Mouse (Mus musculus): Measurements from ENCODE around the gene Cdk6. TPM values are rescaled to one million over a fixed set of nuclear protein-coding genes. Genes with fewer than 3 reads are reported as not detected.

Cdk6 gene
- polyA plus RNA-seq, 1 experiment: 9.7 TPM

DNA sequence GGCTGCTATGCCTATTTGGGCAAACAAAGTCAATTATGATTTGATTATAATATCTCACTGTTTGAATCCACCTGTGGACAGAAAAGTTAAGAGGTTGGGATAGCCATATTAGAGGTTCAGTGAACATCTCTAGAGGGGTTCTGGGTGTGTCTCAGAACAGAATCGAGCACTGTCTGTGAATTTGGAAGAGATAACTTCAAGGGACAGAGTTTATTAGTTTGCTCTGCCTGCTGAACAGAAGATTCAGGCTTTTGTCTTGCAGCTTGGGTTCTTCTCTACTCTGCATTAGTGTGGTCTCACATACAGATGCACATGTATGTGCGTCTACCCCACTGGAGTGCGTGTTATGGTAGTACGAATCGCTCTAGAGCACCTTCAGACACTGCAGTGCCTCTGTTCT, 20.0 kb downstream of the Cdk6 start:
- DNase-seq (ENCODE audit: low read depth in 1 of 2, low spot score in 2 of 2): no peak
- TF ChIP-seq CTCF (IDR thresholded peaks at IDR 0.05; ENCODE audit: extremely low read depth, insufficient read depth, insufficient read length, insufficient replicate concordance) (no peak), POLR2A (IDR thresholded peaks at IDR 0.05; ENCODE audit: low read depth, low read length) (no peak)
- Histone ChIP-seq H3K4me1 (ENCODE audit: control insufficient read depth, insufficient read depth, insufficient read length) (peaks cover 11% of the 10 kb centered on the region; the same call in 1 of the 2 replicates), H3K36me3 (ENCODE audit: control insufficient read depth, insufficient read depth, low read length) (no peaks in the 10 kb centered on the region), H3K27ac (ENCODE audit: insufficient read depth, low read length) (no peak overlapping the region), H3K4me3 (ENCODE audit: extremely low read depth, insufficient read depth, insufficient read length) (no peak overlapping the region), H3K27me3 (ENCODE audit: control insufficient read depth, insufficient read depth, low read length) (no peaks in the 10 kb centered on the region)
- 88% methylated on average over 5 of the region's 5 CpGs for WGBS

DNA sequence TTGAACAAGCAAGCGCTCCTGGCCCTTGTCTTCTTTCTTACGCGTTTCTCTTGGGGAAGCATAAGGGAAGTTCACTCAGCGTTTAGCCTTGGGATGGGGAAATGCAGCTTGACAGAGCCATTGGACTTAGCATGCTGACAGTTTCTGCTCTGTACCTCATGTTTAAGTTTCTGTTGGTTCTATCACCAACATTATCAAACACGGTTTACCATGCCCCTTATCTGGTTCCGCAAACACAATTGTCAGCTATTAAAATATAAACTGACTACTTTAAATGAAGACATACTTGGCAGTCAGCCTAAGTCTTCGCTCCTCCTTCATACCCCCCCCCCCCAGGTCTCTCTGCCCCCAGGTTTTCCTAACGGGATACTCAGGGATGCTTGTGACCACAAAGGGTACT, 20.8 kb downstream of the Cdk6 start:
- Histone ChIP-seq H3K27ac (ENCODE audit: insufficient read depth, low read length) (no peak overlapping the region), H3K4me3 (ENCODE audit: extremely low read depth, insufficient read depth, insufficient read length) (no peak overlapping the region), H3K36me3 (ENCODE audit: control insufficient read depth, insufficient read depth, low read length) (no peaks in the 10 kb centered on the region), H3K27me3 (ENCODE audit: control insufficient read depth, insufficient read depth, low read length) (no peaks in the 10 kb centered on the region), H3K4me1 (ENCODE audit: control insufficient read depth, insufficient read depth, insufficient read length) (peaks cover 7% of the 10 kb centered on the region; the same call in 1 of the 2 replicates)
- TF ChIP-seq POLR2A (IDR thresholded peaks at IDR 0.05; ENCODE audit: low read depth, low read length): no peak
- no peak for TF ChIP-seq CTCF (IDR thresholded peaks at IDR 0.05; ENCODE audit: extremely low read depth, insufficient read depth, insufficient read length, insufficient replicate concordance)
- 74% methylated on average over 8 of the region's 8 CpGs for WGBS
- no peak for DNase-seq (ENCODE audit: low read depth in 1 of 2, low spot score in 2 of 2)

DNA sequence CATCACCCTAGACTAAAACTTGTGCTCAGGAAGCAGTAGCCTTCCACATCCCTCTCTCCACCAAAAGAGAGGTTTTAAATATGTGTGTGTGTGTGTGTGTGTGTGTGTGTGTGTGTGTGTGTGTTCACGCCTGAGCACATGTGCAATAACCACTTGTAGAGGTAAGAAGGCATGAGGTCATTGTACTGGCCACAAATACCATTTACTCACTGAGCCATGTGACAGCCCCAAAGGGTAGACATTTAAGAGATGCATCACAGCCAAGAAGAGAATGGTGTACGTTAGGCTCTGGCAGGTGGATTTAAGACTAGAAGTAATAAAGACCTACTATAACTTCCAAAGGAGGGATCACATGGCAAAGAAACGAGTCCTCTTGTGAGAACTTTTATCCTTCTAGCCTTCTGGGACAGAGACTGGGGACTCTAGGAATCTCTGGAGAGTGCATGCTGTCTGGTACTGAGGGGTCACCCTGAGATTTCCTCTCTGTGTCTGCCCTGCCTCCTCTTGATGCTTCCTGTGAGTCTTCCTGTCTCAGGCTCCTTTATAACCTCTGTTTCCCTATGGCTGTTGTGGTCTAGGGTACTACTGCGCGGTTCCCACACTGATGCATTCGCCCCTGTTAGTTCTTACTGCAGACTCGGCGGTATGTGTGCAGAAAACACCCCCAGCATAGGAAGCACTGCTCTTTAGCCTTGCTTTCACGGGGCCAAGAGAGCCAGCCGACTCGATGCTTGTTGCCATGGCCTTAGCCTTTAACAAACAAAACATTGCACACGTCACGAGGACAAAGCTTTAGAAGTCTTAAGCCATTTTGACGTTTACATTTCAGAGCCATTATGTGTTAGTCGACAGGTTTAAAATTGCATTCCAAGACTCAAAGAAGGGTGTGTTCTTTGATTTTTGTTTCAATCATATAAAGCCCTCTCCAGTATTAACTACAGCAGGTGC, 22.0 kb downstream of the Cdk6 start:
- Histone ChIP-seq H3K4me1 (ENCODE audit: control insufficient read depth, insufficient read depth, insufficient read length) (peaks cover 10% of the 10 kb centered on the region; the same call in 1 of the 2 replicates), H3K27me3 (ENCODE audit: control insufficient read depth, insufficient read depth, low read length) (no peaks in the 10 kb centered on the region), H3K4me3 (ENCODE audit: extremely low read depth, insufficient read depth, insufficient read length) (no peak overlapping the region), H3K36me3 (ENCODE audit: control insufficient read depth, insufficient read depth, low read length) (no peaks in the 10 kb centered on the region), H3K27ac (ENCODE audit: insufficient read depth, low read length) (no peak overlapping the region)
- WGBS: 47% methylated on average over 15 of the region's 15 CpGs
- TF ChIP-seq POLR2A (IDR thresholded peaks at IDR 0.05; ENCODE audit: low read depth, low read length) (no peak), CTCF (IDR thresholded peaks at IDR 0.05; ENCODE audit: extremely low read depth, insufficient read depth, insufficient read length, insufficient replicate concordance) (no peak)
- no peak for DNase-seq (ENCODE audit: low read depth in 1 of 2, low spot score in 2 of 2)

DNA sequence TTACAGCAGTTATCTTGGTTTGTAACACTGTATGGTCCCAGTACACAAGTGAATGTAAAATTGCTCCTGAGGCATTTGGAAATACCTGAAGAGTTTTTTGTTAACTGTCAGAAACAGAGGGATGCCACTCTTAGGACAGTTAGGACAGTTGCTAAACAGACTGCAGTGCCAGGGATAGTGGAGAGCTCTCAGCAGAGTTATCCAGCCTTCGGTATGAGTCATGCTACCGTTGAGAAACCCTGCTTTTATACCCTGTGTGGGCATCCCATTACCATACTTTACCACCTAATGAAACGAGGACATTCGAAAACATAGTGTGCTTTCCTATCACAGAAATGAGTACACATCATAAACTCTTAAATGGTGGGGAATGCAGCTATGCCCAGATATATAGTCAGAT, 25.8 kb downstream of the Cdk6 start:
- no peak for TF ChIP-seq CTCF (IDR thresholded peaks at IDR 0.05; ENCODE audit: extremely low read depth, insufficient read depth, insufficient read length, insufficient replicate concordance)
- no peak for TF ChIP-seq POLR2A (IDR thresholded peaks at IDR 0.05; ENCODE audit: low read depth, low read length)
- Histone ChIP-seq H3K27me3 (ENCODE audit: control insufficient read depth, insufficient read depth, low read length) (no peaks in the 10 kb centered on the region), H3K4me3 (ENCODE audit: extremely low read depth, insufficient read depth, insufficient read length) (no peak overlapping the region), H3K36me3 (ENCODE audit: control insufficient read depth, insufficient read depth, low read length) (no peaks in the 10 kb centered on the region), H3K27ac (ENCODE audit: insufficient read depth, low read length) (no peak overlapping the region), H3K4me1 (ENCODE audit: control insufficient read depth, insufficient read depth, insufficient read length) (peaks cover 7% of the 10 kb centered on the region)
- DNase-seq (ENCODE audit: low read depth in 1 of 2, low spot score in 2 of 2): no peak
- 90% methylated on average over 4 of the region's 4 CpGs for WGBS

DNA sequence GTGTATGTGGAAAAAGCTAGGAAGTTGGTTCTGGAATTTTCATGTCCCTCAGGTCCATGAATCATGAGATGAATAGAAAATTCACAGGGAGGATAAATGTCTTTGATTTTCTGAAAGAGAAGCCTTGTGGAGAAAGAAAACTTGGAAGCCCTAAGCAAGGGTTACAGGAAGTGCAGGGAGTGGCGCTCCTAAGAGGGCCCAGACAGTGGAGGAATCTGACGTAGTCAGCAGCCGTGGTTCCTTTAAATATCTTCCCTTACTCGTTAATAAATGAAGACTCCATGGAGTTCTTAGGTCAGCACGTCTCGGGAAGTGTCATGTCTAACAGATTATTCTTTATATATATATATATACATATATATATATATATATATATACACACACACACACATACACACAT, 28.0 kb downstream of the Cdk6 start:
- WGBS: 53% methylated on average over 6 of the region's 6 CpGs
- Histone ChIP-seq H3K36me3 (ENCODE audit: control insufficient read depth, insufficient read depth, low read length) (no peaks in the 10 kb centered on the region), H3K4me3 (ENCODE audit: extremely low read depth, insufficient read depth, insufficient read length) (no peak overlapping the region), H3K27ac (ENCODE audit: insufficient read depth, low read length) (no peak overlapping the region), H3K27me3 (ENCODE audit: control insufficient read depth, insufficient read depth, low read length) (no peaks in the 10 kb centered on the region), H3K4me1 (ENCODE audit: control insufficient read depth, insufficient read depth, insufficient read length) (peaks cover 2% of the 10 kb centered on the region)
- no peak for DNase-seq (ENCODE audit: low read depth in 1 of 2, low spot score in 2 of 2)
- no peak for TF ChIP-seq POLR2A (IDR thresholded peaks at IDR 0.05; ENCODE audit: low read depth, low read length)
- no peak for TF ChIP-seq CTCF (IDR thresholded peaks at IDR 0.05; ENCODE audit: extremely low read depth, insufficient read depth, insufficient read length, insufficient replicate concordance)

DNA sequence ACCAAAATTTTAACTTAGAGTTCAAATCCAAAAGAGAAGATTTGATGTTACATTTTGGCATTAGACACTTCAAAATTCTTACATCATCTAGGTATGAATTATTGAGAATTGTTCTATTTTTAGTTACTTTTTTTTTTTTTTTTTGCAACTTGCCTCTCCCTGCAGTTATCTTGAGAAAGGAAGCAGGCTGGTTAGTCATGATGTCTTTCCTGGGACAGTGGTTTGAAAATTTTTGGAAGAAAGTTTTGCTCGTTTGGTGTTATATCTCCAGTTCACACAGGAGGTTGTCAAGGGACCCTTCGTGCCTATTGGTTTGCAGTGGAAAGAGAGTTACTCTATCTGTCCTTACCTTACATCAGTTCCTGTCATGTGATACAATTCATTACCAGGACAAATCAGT, 29.9 kb downstream of the Cdk6 start:
- WGBS: 80% methylated on average over 2 of the region's 2 CpGs
- Histone ChIP-seq H3K36me3 (ENCODE audit: control insufficient read depth, insufficient read depth, low read length) (no peaks in the 10 kb centered on the region; the same call in 1 of the 2 replicates), H3K27me3 (ENCODE audit: control insufficient read depth, insufficient read depth, low read length) (no peaks in the 10 kb centered on the region), H3K4me3 (ENCODE audit: extremely low read depth, insufficient read depth, insufficient read length) (no peak overlapping the region), H3K27ac (ENCODE audit: insufficient read depth, low read length) (no peak overlapping the region), H3K4me1 (ENCODE audit: control insufficient read depth, insufficient read depth, insufficient read length) (peaks cover 2% of the 10 kb centered on the region)
- TF ChIP-seq POLR2A (IDR thresholded peaks at IDR 0.05; ENCODE audit: low read depth, low read length): no peak
- TF ChIP-seq CTCF (IDR thresholded peaks at IDR 0.05; ENCODE audit: extremely low read depth, insufficient read depth, insufficient read length, insufficient replicate concordance): no peak
- DNase-seq (ENCODE audit: low read depth in 1 of 2, low spot score in 2 of 2): no peak

DNA sequence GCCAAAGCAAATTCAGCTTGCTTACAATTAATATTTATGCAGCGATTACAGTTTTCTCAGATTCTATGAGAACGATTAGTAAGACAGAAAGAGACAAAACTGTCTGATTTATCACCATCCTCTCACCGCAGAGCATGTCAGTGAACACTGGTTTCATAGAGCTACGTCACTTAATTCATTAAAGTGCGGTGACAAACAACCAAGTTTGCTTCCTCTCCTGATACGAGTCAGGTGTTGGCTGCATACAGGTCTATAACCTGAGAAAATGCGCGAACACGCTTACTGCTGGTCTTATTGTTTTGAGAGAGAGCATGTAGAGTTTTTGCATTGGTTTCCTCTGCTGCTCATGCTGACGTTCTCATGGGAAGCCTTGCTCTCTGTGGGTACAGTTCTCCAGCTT, 31.9 kb downstream of the Cdk6 start:
- peaks cover under 1% of the 10 kb centered on the region for H3K4me1 ChIP-seq (ENCODE audit: control insufficient read depth, insufficient read depth, insufficient read length)
- no peak for DNase-seq (ENCODE audit: low read depth in 1 of 2, low spot score in 2 of 2)
- H3K36me3 ChIP-seq (ENCODE audit: control insufficient read depth, insufficient read depth, low read length): no peaks in the 10 kb centered on the region; the same call in 1 of the 2 replicates
- no peak for TF ChIP-seq POLR2A (IDR thresholded peaks at IDR 0.05; ENCODE audit: low read depth, low read length)
- TF ChIP-seq CTCF (IDR thresholded peaks at IDR 0.05; ENCODE audit: extremely low read depth, insufficient read depth, insufficient read length, insufficient replicate concordance): no peak
- 89% methylated on average over 10 of the region's 10 CpGs for whole genome bisulfite sequencing
- H3K4me3 ChIP-seq (ENCODE audit: extremely low read depth, insufficient read depth, insufficient read length): no peak overlapping the region
- no peaks in the 10 kb centered on the region for H3K27me3 ChIP-seq (ENCODE audit: control insufficient read depth, insufficient read depth, low read length)
- no peak overlapping the region for H3K27ac ChIP-seq (ENCODE audit: insufficient read depth, low read length)

All from spleen, adult 2 months (tissue).